Mouse (Mus musculus) right cerebral cortex, postnatal 36 days (tissue): Measurements from ENCODE around the gene Catsperz.
A peak's percentile ranks its signal among the peaks of the same experiment; 100 is the strongest.

Experiments
- DNase-seq, 2 experiments: peaks; one replicate each; pipeline ENCODE4 v3.0.0; 2022; ENCODE audit warnings: low spot score in 2 of 2, mixed read lengths in 1 of 2

Gene Catsperz

DNA sequence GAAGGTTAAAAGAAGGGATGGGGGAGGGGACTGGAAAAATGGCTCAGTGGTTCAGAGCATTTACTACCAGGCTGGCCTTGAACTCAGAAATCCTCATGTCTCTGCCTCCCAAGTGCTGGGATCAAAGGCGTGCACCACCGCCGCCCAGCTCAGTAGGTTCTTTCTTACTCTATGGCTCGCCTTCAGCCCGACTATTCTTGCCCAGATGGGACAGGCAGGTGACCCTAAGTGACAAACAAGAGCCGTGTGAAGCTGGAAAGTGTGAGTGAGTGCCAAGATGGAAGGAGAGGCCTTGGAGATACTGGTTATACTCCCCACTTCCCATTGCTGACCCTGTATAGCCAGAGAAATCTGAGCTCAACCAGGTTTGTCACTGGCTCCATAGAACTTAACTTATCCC, 18.5 kb upstream of the Catsperz start:
- no peak for DNase-seq

DNA sequence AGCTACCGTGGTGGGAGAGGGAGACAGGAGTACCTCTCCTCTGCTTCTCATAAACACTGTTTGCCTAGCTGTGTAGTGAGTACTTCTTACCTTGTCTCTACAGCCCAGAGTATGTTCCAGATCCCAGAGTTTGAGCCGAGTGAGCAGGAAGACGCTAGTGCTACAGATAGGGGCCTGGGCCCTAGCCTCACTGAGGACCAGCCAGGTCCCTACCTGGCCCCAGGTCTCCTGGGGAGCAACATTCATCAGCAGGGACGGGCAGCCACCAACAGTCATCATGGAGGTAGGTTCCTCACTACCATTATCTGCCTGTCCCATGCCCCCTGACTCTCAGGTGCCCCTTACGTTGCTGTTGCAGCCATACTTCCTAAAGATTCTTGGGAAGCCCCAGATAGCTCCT, 17.6 kb upstream of the Catsperz start:
- no peak for DNase-seq

DNA sequence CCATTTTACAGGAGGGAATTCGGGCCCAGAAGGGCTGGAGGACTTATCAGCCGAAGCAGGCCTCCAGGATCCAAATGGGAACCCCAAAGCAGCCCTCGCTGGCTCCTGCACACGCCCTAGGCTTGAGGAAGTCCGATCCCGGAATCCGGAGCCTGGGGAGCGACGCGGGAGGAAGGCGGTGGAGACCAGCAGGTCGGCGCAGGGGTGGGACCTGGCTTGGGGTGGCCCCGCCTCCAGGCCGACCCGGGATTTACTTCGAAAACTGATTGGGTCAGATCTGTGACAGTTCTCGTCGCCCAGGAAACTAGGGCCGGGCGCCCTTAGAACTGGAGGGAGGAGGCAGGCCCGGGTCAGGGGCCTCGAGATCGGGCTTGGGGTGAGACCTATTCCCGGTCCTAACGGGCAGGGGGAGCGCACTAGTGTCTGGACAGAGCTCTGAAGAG, 17.1 kb upstream of the Catsperz start, which contains the start of gene Gpr137:
Gpr137 (minus strand) TSS at position 232 of the 443 bp plus-strand sequence.
- DNase-seq = peak; percentile 93

DNA sequence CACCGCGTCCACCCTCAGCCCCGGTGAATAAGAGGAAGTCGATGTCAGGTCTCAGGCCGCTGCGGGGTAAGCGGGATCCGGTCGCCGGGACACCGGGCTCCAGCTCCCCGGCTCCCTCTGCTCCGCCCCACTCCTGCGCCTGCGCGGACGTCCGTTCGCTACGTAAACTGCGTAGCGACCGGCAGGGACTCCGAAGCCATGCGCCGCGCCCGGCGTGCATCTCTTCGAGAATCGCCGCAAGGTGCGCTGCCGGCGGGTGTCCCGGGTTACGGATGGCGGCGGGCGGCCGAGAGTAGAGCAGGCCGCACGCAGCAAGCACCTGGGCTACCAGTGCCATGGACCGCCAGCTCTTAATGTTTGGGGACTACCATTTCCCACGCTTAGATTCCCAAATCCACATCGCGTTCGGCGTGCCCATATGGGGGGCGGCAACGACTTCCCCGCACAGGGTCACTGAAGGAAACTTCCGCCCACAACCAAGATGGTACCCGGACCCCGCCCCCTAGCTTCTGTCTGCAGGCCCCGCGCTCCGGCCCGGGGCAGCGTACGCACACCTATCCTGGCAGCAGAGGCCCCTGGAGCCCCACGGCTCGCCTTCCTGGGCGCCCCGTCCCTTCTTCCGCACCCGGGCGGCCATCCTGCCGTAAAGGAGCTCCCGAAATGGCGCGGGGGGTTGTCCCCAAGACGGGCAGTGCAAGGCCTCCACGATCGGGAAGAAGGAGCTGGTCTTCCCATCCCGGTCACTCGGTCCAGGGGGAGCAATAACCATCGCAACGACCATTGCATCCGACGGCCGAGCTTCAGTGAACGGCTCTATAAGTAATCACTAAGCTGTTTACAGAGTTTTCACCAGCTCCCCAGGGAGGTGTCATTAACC, 16.4 kb upstream of the Catsperz start, which contains the start of gene Bad:
Bad (plus strand) TSS at position 490 of the 877 bp plus-strand sequence.
- DNase-seq = peak; percentile 85 to 87

DNA sequence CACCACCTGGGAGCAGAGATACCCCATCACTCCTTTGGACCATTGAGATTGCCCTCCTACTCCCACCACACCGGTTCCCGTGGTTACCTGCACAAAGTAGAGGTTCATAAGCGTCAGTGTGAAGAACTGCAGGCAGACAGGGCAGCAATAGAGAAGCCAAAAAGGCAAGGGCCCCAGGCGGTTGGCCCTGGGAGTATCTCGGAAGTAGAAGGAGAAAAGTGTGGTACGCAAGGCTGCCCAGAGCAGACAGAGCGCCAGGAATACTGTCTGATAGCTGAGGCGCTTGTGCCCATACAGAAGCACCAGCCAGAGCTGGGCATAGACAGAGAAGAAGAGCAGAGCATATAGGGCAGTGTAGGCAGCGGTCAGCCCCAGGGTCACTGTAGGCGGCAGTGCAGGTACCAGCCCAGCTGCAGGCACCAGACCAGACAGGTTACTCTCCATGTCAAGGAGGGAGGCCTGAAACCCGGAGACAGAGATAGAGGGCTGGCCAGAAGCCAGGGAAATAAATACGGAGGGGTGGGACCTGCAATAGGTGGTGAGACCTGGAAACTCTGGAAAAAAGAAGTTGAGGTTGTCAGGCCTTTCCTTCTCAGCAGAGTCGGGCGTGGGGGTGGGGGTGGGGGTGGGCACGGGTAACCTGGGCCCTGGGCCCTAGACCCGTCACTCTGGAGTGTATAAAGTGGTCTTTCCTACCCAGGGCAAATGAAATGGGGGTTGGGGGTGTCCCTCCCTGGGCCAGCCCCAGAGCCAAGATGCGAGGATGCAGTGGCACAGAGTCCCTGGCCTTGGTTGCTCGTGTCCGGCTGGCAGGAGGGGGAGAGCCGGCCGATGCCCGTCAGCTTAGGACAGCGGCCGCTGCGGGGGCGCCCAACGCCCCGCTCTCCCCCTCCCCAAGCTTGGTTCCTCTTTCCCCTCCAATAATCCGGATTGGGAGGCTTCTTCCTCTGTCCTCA, 15.5 kb upstream of the Catsperz start:
- no peak for DNase-seq

DNA sequence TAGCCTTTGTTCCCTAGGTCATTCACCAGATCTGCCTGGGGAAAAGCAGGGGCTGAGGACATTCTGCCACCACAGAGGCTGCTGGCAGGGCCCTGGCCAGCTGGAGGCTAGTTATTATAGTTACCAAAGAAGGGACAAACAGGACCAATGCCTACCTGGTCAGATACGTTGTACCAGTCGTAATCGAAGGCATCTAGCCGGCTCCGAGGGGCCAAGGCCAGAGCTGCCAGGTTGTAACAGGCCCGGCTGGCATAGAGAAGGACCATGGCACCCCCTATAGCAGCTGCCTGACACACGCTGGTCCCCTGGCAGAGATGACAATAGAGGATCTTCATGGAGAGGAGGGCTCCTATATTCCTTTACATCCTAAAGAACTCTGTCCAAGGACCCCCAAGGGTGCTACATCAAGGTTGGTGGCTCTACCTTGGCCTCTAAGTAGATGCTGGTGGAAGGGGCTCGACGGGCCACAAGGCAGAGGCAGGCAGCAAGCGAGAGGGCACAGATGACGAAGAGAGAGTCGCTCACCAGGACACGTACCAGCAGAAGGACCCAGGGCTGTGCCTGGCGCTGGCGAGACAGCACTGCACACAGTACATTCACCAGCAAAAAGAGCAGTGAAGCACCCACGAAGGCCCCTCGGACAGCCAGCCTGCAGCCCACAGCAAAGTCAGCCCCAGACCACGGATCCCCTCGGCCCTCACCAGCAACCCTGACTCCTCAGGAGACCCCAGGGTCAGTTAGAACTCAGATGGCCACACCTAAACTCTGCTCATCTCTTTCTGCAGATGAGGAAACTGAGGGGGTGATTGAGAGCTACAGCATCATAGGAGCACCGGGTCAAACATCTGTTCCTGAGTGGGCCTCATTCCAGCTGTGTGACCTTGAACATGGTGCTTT, 14.2 kb upstream of the Catsperz start:
- no peak for DNase-seq

DNA sequence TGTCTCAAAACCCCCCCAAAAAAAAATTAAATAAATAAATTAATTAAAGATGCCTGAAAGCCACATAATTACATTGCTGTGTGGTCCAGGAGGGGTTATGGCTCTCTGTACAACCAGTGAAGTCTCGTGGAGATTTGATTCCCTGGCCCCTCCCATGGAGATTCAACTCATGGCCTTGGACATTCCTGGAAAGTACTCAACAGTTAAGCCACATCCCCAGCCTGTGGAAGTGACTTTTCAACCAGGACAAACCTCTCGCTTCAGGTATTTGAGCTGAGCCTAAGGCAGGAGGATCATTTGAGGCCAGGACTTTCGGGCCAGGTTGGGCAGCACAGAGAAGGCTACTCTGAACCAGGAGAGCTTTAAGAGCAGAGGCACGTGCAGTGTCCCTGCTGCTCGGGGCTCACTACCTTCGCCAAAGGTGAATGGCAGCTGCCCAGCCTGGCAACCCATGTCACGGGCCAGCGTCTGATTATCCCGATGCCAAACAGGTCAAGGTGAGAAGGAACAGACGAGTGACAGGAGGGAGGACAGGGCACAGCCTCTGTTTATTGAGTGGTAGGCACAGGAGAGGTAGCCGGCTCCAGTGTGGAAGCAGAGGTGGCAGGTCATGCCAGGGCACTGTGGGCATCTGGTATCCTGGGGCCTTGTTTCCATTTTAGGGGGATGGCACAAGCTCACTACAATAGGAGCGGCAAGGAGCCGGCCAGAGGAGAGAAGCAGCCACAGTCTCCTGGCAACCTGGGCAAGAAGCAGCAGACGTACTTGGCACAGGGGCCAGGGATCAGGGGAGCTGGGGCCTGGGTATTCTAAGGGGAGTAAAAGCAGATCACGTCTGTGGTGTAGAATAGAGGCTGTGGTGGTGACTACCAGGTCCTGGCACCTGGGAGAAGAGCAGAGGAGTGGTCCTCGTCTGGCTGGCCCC, 12.6 kb upstream of the Catsperz start:
- no peak for DNase-seq

DNA sequence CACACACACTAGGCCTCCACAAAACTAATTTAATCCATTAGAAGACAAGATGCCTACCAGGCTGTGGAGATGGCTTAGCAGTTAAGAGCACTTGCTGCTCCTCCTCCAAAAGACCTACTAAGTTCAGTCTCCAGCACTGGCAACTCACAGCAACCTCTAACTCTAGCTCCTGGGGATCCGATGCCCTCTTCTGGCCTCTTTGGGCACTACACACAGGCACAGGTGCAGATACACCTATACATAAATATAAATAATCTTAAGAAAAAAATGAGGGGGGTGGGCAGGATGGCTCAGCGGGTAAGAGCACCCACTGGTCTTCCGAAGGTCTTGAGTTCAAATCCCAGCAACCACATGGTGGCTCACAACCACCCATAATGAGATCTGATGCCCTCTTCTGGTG, 11.1 kb upstream of the Catsperz start:
- DNase-seq = no peak

DNA sequence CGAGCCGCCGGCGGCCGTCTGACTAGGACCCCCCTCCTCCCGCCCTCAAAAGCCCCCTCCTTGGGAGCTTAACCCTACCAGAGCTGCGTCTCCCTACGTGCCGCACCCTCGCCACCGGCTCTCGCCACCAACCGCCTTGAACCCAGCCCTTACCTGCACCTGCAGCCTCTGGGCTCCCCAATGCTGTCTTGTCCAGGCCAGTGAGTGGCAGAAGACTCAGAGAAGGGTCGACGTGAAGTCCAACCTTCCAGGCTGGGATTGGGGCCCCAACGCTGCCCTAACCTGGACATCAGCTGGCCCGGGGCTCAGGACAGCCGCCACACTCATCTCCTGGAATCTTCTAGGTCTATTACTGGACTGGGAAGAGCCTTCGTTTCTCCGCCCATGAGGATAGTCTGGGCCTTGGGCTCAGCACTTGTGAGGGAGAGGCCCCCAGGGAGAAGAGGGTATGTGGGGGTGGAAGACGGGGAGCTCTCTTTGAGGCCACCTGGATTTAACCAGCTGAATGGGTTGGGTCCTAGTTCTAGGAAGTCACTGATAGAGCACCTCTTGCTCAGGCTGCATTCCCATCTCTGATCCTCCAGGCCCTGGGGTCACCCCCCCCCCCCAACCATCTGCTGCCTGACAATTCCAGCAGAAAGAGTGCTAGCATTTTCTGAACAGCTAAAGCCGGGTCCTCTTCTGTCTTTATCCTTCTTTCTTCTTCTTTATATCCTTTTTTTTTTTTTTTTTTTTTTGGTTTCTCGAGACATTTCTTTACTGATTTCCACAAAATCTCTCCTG, 9.2 kb upstream of the Catsperz start, which contains the start of gene Kcnk4:
Kcnk4 (minus strand) TSS at position 321 of the 783 bp plus-strand sequence.
- no peak for DNase-seq

DNA sequence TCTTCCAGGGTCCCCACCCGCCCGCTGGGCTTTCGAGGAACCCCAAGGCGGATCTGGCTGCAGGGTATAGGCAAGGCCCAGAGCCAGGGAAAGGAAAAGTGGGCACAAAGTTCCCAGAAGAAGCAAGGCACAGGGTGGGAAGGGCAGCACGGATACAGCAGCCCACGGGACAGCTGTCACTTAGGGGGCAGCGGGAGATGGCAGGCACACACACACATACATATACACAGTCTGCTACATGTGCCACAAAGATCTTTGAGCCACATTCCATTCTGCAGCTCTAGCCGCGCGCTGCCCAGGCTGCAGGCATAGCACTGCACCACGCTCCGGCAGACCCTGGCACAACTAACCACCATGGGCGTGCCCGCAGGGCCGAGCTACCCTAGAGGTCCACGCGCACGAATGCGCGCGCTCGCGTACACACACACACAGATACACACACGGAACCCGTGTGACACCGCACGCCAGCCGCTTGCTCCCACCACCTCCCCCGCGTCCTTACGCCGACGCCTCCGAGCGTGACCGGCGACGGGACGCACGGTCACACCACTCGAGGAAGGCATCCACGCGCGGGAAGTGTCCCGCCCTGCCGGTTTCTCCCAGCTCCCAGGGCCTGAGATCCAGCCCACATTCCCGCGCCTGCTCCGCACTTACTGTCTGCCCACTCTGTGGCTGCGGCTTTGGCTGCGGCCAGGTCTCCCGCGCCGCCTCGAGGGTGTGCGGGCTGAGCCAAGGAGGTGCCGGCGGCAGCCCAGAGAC, 8.4 kb upstream of the Catsperz start:
- peak in 1 of 2 experiments; percentile 49 for DNase-seq

DNA sequence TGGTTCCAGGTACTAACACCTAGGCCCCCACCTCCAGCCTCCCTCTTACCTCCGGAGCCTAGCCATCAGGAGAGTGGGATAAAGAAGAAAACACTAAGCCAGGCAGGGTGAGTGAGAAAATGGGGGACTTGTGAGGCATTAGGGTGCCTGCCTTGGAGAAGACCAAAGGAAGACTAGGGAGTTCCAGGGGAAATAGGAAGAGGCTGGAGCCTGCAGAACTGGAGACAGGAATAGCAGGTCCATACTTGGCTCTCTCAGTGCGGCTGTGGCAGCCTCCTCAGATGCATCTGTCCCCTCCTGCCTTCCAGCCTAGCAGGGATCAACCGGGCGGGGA, 7.9 kb upstream of the Catsperz start:
- no peak for DNase-seq

DNA sequence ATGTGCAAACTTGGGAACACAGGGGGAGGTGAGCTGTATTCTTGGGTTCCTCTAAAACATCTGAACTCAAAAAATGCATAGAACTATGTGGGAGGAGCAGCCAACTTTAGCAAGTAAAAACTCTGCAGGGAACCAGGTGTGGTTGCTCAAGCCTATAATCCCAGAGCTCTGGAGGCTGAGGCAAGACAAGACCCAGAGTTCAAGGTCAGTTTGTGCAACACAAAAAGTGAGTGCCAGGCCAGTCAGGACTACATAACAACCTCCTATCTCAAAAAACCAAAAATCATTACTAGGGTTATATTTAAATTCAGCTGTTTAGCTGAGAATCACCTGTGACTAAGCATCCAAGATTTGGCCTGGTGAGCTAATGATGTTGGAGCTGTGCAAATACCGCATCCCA, 6.8 kb upstream of the Catsperz start:
- no peak for DNase-seq

DNA sequence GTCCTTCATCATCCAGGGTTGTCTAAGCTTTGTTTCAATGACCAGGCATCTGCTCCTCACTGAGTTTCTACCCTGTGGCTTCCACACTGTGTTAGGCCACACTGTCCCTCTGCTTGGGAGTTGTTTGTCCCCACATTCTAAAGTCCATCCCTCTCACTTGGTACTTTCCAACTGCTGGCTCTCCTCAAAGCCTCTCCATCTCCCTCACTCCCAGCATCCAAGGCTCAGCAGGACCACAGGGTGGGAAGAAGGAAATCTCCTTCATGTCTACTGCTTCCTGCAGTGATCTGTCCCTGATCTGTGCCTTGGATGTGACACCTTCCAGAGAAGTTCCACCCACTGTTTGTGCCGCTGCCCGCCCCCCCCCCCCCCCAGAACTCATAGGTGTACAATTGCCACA, 5.8 kb upstream of the Catsperz start:
- DNase-seq = no peak

DNA sequence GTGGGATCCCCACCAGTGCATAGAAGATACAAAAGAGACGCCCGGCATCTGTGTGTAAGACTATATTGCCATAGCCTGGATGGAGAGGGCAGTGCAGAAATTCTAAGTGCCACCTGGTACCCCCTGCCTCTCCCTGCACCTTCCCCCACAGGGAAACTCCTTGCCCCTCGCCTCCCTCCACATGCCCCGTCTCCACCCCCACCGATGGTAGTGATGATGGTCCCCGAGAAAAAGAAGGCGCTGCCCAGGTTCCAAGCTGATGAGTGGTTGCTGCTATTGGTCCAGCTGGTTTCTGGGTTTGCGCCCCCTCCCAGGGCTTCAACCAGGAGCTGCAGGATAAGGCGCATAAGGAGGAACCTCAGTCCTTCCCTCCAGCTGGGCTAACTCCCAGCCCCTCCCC, 2.9 kb upstream of the Catsperz start:
- no peak for DNase-seq

DNA sequence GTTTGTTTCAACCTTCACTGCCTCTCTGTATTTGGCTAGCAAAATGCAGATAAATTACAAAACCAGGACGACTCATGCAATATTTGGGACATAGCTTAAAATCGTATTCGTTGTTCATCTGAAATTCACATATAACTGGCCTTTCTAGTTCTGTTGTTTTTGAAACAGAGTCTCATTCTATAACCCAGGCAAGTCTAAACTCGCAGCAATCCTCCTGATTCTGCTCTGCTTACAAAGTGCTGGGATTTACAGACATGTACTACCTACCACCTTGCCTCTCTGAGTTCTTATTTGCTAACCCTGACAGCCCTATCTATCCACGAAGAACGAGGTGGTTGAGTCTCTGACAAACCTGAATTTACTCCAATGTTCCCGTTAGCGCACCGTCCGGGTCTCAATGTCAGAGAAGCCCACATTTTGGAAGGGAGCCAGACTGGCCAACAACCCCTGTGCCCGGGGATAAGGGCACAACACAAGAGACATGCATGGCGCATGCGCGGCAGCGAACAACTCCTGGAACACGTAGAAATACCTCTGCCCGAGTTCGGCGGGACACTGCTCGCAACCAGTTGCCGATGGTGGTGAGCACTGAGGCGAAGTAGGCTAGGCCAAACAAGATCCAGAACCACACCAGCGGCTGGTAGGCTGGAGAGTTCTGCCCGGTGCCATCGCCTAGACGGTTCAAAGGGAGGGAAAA, 1.5 kb upstream of the Catsperz start:
- DNase-seq = no peak

DNA sequence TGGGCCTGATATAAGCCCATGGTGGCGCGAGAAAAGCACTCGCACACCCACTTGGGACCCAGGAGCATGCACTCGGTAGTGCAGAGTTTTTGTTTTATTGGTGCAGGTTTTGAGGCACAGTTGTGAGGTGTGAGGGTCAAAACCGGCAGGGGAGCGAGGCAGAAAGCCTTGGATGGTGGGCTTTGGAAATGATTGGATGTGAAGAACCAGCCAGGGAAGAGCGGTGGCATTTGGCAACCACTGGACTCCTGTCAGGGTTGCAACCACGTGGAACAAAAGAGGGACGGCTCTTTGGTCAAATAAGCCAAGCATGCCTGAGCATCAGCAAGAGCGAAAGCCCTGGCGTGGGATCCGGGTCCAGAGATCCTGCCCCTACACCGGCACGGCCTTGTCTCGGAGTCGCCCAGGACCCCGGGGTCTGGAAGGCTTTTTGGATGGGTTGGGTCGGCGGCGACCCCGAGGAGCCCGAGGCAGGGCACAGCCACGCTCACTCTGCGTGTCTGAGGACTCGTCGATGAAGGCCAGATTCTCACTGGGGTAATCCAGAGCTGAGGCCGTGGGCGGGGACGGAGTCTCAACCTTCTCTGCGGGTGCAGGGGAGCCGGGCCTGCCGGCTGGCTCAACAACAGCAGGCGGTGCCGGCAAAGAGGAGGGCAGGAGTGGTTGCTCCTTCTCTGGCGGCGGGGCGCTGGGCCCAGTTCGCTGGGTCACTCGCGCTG, 590 bp upstream of the Catsperz start:
- DNase-seq = no peak
